Mouse (Mus musculus) liver, embryonic 14.5 days (tissue): ENCODE results near the gene Eif4e1b. TPM values are rescaled to one million over a fixed set of nuclear protein-coding genes. Genes with fewer than 3 reads are reported as not detected.

ENCODE experiments used
- ATAC-seq: fragments of 200-750 bp; cut with Nextera tagmentation; 2 replicates; pipeline ENCODE4 v1.8.0; 2017; ENCODE audit warnings: moderate number of reproducible peaks, mild to moderate bottlenecking, moderate library complexity; ENCODE audit not compliant: insufficient read depth
- DNase-seq, 3 experiments: peaks; one replicate each; pipeline ENCODE4 v3.0.0-alpha.2; 2012 to 2013; ENCODE audit warnings: low read depth in 3 of 3, low spot score in 3 of 3
- H3K27ac ChIP-seq: fragments of 300-500 bp; sonication (generic); 2 replicates; pipeline ENCODE4 v1.5.1; 2014; ENCODE audit warnings: moderate library complexity, mild to moderate bottlenecking, control low read depth, inconsistent platforms
- H3K27me3 ChIP-seq: fragments of 300-500 bp; sonication (generic); 2 replicates; pipeline ENCODE4 v1.6.1; 2014; ENCODE audit warnings: mild to moderate bottlenecking, low read length, moderate library complexity; ENCODE audit not compliant: control insufficient read depth, insufficient read depth
- H3K36me3 ChIP-seq: fragments of 300-500 bp; sonication (generic); replicated peaks from 2 replicates; pipeline ENCODE4 v1.6.1; 2014; ENCODE audit warnings: low read depth; ENCODE audit not compliant: control insufficient read depth, insufficient read depth
- H3K4me1 ChIP-seq, 2 experiments: fragments of 200-500 bp in 1 of 2; fragments of 300-500 bp in 1 of 2; sonication (generic) in 1 of 2; replicated peaks; 2 replicates each; pipeline ENCODE4 v1.6.1; 2012 to 2014; ENCODE audit warnings: antibody characterized with exemption in 1 of 2, inconsistent platforms in 1 of 2, low read length in 1 of 2; ENCODE audit not compliant: control insufficient read depth in 2 of 2, insufficient read depth in 2 of 2
- H3K4me2 ChIP-seq: fragments of 300-500 bp; sonication (generic); 2 replicates; pipeline ENCODE4 v1.6.1; 2014; ENCODE audit warnings: low read depth, mild to moderate bottlenecking, control low read depth, moderate library complexity
- H3K4me3 ChIP-seq, 2 experiments: fragments of 200-500 bp in 1 of 2; fragments of 300-500 bp in 1 of 2; sonication (generic) in 1 of 2; 2 replicates each; pipeline ENCODE4 v1.5.1; 2012 to 2014; ENCODE audit warnings: low read depth in 2 of 2, low read length in 2 of 2, mild to moderate bottlenecking in 2 of 2, control low read depth in 1 of 2, inconsistent platforms in 1 of 2, moderate library complexity in 1 of 2; ENCODE audit not compliant: insufficient read depth in 1 of 2
- H3K9ac ChIP-seq: fragments of 300-500 bp; sonication (generic); replicated peaks from 2 replicates; pipeline ENCODE4 v1.6.1; 2014; ENCODE audit warnings: mild to moderate bottlenecking, control low read depth, moderate library complexity
- H3K9me3 ChIP-seq: fragments of 300-500 bp; sonication (generic); 2 replicates; pipeline ENCODE4 v1.6.1; 2016; ENCODE audit warnings: low read length, mixed read lengths; ENCODE audit not compliant: control insufficient read depth
- CTCF ChIP-seq: IDR thresholded peaks from 2 replicates; pipeline ENCODE4 v1.5.1; 2016; ENCODE audit warnings: antibody characterized with exemption, low read depth, control low read depth
- EP300 ChIP-seq: IDR thresholded peaks from 2 replicates; pipeline ENCODE4 v1.6.1; 2016; ENCODE audit warnings: antibody characterized with exemption, low read depth
- WGBS: fragments of 180-500 bp; shearing (Covaris S2); extraction: QIAGEN DNeasy Blood & Tissue Kit; methylation state at CpG from one replicate; pipeline ENCODE4 v1.1.7; 2014; ENCODE audit not compliant: insufficient replicate concordance; 5-methylcytosine and 5-hydroxymethylcytosine counted together
- polyA plus RNA-seq, 2 experiments: library from polyadenylated mRNA; depleted of rRNA in 1 of 2; stranded (reverse) in 1 of 2; unstranded in 1 of 2; fragments of >200 nt; fragmentation: Nextera tagmentation in 1 of 2; extraction: Ambion mirVana in 1 of 2; gene quantifications; 2 replicates each; pipeline versions ENCODE4 v1.2.1 to v1.2.3; 2012 to 2014

The Eif4e1b gene
- polyA plus RNA-seq, 2 experiments, result not detected

DNA sequence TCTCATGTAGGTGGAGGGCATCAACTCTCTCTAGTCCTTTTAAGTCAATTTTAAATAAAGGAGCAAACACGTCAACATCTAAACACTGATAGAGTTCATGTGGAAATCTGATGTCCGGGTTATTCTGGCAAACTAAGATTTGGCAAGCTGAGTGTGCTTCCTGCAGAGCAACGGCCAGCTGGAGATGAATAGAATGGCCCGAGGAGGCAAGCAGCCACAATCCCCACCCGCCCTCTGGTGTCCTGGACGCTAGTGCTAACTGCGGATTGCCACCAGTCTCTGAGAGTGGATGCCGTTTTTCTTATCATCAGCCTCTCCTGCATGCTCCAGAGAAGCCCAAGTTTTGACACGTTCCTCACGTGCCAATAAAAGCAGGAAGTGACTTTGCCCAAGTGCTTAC, 36.9 kb upstream of the Eif4e1b start:
- Histone ChIP-seq H3K4me1 (no peaks in the 10 kb centered on the region), H3K27me3 (peaks cover 26% of the 10 kb centered on the region), H3K4me2 (no peak overlapping the region), H3K27ac (no peak overlapping the region), H3K36me3 (no peaks in the 10 kb centered on the region), H3K4me3 (no peak overlapping the region), H3K9ac (no peak overlapping the region), H3K9me3 (no peaks in the 10 kb centered on the region)
- TF ChIP-seq CTCF (no peak), EP300 (no peak)
- WGBS, result 35% methylated on average over 10 of the region's 10 CpGs
- ATAC-seq (no peak), DNase-seq (no peak)

DNA sequence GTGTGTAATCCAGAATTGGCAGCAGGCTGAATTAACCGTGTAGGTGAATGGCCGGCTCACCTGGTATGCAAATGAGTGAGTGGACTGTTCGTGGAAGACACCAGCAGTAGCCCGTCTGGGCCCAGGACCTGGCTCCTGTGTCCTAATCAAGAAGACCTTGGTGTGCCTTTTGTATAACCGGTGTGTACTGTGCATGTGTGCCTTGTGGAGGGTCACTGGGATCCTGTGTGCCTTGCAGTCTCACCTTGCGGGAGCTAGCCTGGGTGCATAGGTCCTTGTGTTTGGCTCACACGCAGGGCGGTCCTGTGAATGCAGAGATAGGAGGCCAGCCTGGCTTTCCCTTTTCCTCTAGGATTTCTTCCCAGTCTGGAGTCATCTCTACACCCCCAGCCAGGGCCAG, 35.6 kb upstream of the Eif4e1b start:
- Histone ChIP-seq H3K9ac (no peak overlapping the region), H3K27ac (no peak overlapping the region), H3K9me3 (no peaks in the 10 kb centered on the region), H3K27me3 (peaks cover 26% of the 10 kb centered on the region), H3K4me2 (no peak overlapping the region), H3K4me3 (no peak overlapping the region), H3K36me3 (no peaks in the 10 kb centered on the region), H3K4me1 (no peaks in the 10 kb centered on the region)
- no peak for ATAC-seq
- 71% methylated on average over 8 of the region's 8 CpGs for WGBS
- no peak for TF ChIP-seq CTCF
- no peak for TF ChIP-seq EP300
- no peak for DNase-seq

DNA sequence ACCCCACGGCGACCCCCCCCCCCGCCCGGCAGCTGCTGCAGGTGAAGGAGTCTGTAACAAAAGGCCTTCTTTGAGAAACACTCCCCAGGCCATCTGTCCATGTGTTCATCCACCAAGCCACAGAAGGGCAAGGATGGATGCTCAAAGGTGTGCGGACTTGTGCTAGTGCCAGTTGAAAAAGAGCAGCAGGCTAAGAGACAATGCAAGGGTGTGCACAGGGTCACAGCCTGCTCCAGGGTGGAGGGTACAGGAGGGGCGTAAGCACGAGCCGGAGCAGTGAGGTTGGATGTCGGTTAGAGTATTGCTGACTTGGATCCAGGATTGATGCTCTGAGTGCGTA, 35.1 kb upstream of the Eif4e1b start:
- Histone ChIP-seq H3K9ac (no peak overlapping the region), H3K4me1 (no peaks in the 10 kb centered on the region), H3K9me3 (no peaks in the 10 kb centered on the region), H3K4me3 (no peak overlapping the region), H3K36me3 (no peaks in the 10 kb centered on the region), H3K4me2 (no peak overlapping the region), H3K27ac (no peak overlapping the region), H3K27me3 (peaks cover 26% of the 10 kb centered on the region)
- no peak for DNase-seq
- 44% methylated on average over 10 of the region's 10 CpGs for WGBS
- no peak for ATAC-seq
- TF ChIP-seq CTCF, result no peak
- TF ChIP-seq EP300, result no peak

DNA sequence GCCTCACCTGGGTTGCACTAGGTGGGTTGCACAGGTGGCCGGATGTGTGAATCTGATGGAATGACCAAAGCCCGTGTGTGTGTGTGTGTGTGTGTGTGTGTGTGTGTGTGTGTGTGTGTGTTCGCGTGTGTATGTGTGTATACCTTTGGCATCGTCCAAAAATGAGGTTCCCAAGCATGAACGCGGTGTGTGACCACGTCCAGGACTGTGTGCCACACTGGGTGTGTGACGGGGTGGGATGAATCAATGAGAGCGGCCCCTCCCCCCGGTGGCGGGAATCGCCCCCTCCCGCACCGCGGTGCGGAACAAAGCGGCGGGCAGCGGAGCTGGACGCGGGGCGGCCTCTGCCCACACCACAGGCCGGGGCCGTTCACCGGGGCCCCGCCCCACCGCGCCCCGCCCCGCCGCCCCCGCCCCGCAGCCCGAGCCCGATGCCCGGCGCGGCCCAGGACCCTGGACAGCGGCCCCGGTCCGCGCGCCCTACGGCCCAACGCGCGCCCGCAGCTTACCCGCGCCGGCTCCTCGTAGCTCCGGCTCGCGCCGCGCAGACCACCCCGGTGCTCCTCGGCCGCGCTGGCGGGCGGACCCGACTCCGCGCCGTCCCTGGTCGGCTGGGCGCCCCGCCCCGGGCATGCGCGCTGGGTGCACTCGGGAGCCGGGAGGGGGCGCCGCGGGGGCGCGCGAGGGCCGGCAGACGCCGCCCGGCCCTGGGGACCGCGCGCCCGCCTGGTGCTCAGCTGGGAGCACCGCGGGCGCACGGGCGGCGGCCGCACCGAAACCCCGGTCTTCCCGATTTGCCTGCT, 34.5 kb upstream of the Eif4e1b start:
- H3K9me3 ChIP-seq, result no peaks in the 10 kb centered on the region
- DNase-seq (no peak), ATAC-seq (no peak; the same call in 1 of the 2 replicates)
- WGBS, result 2% methylated on average over 89 of the region's 100 CpGs
- TF ChIP-seq CTCF (no peak), EP300 (no peak)
- H3K36me3 ChIP-seq, result no peaks in the 10 kb centered on the region
- H3K4me3 ChIP-seq, result peak overlapping the region; percentile 33 to 43; a peak in 3 of 4 replicates
- H3K4me1 ChIP-seq, result no peaks in the 10 kb centered on the region
- no peak overlapping the region for H3K27ac ChIP-seq
- H3K27me3 ChIP-seq, result peaks cover 26% of the 10 kb centered on the region
- peak overlapping the region; percentile 57 for H3K4me2 ChIP-seq
- H3K9ac ChIP-seq, result no peak overlapping the region

DNA sequence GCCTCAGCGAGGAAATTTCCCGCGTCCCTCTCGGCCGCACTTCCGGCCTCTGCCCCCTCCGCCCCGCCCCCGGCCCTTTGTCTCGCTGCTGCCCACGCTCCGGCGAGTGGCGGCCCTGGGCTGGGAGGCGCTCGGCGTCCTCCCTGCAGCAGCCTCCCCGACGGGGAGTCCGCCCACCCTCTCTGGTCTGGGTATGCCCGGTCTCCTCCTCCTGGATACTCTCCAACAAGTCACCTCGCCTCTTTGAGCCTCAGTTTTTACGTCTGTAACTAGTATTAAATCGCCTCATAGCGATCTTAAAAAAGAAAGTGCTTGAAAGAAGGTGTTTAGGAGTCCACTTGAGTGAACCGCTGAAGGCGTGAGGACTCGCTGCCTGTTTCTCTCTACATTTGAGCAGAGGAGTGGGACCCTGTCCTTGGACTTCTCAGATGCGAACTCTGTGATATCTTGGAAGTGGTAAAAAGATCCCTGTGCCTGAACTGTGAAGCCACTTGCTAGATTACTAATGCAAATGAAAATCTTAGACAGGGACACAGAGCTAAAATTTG, 33.9 kb upstream of the Eif4e1b start, which contains the start of gene Gprin1:
Gene Gprin1 (minus strand): TSS at position 11 of the 548 bp plus-strand sequence.
- no peaks in the 10 kb centered on the region for H3K36me3 ChIP-seq
- H3K9me3 ChIP-seq, result no peaks in the 10 kb centered on the region
- peak within 1 kb of the TSS; percentile 33 to 43; a peak in 3 of 4 replicates for H3K4me3 ChIP-seq
- H3K9ac ChIP-seq, result no peak within 1 kb of the TSS
- peak within 1 kb of the TSS; percentile 57 for H3K4me2 ChIP-seq
- H3K4me1 ChIP-seq, result no peaks in the 10 kb centered on the region
- DNase-seq (no peak), ATAC-seq (no peak)
- TF ChIP-seq CTCF, result no peak
- no peak for TF ChIP-seq EP300
- H3K27ac ChIP-seq, result no peak within 1 kb of the TSS
- H3K27me3 ChIP-seq, result peaks cover 26% of the 10 kb centered on the region
- 6% methylated on average over 28 of the region's 29 CpGs for WGBS
